Mouse (Mus musculus) layer of hippocampus, adult 11-12 months (tissue): Measurements from ENCODE around the gene Lrrc19.
A peak's percentile ranks its signal among the peaks of the same experiment; 100 is the strongest.
"Not testable (repeated sequence)": the region's sequence is repeated elsewhere in the genome, so short reads cannot be mapped to it uniquely, and the experiment has no call there.

ENCODE experiments used
- DNase-seq: peaks from one replicate; pipeline ENCODE4 v3.0.0; 2022; ENCODE audit warnings: low spot score

The Lrrc19 gene

GRCm38 (mm10) chr4:94649920-94650319, at the start of gene Lrrc19:
TSS of gene Lrrc19 (minus strand) at chr4:94650144.
- no peak for DNase-seq

DNA sequence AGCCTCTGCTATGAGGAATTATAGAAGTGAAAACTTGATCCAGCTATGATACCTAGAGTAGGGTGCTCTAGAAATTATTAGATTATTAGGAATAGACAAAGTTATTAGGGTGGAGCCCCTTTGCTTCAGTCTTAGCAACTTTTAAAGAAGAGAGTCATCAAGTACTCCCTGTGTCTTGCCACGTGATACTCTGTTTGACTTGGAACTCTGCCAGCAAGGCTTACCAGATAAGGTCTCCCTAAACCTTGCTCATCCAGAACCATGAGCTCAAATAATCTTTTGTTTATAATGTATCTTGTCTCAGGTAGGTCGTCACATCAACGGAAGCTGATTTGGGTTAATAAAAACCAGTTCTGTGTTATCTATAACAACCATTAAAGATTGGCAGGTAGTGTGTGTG, 46.4 kb upstream of the Lrrc19 start:
- DNase-seq: no peak

DNA sequence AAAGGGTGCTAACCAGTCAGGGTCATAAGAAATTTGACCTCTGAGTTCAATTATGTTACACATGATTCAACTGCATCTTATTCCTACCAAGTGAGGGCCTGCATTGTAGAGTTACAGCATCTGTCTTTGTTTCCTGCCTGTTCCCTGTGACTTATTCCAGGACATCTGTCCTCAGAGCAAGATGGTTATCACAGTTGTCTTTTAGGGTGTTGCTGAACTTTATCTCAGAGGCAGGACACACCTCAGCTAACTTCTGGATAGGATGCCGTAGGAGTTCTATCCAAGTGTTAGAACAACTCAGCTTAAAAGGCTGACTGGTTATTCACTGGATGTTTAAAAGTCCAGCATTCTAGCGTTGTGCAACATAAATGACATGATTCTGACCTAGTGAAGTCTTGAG, 42.2 kb upstream of the Lrrc19 start:
- DNase-seq: no peak

DNA sequence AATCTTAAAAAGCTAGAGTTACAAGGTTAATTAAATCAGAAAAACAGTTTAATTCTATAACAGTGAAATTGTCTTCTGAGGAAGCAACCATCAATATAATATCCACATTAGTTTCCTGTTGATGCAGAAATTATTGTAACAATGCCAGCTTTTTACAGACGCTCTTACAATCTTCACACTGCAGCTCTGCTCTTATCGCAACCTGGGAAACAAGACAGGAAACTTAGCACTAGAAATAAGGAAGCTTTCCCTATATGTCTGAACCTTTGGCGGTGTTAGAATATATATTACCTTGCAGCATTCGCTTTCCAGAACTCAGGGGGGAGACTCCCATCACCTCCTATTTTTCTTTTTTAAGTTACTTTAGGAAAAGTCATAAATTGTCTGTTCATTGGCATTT, 41.1 kb upstream of the Lrrc19 start:
- no peak for DNase-seq

- not testable (repeated sequence) for DNase-seq
These were observed 39.9 kb upstream of the Lrrc19 start for GRCm38 (mm10) chr4:94689804-94690203.

GRCm38 (mm10) chr4:94683305-94683704, 33.4 kb upstream of the Lrrc19 start:
- DNase-seq: no peak

GRCm38 (mm10) chr4:94682029-94682428, 32.1 kb upstream of the Lrrc19 start:
- no peak for DNase-seq

- DNase-seq: no peak
These were observed 31.2 kb upstream of the Lrrc19 start for GRCm38 (mm10) chr4:94681181-94681580.

GRCm38 (mm10) chr4:94680662-94681061, 30.7 kb upstream of the Lrrc19 start:
- no peak for DNase-seq

GRCm38 (mm10) chr4:94669718-94670117, 19.8 kb upstream of the Lrrc19 start:
- DNase-seq: peak; percentile 5

DNA sequence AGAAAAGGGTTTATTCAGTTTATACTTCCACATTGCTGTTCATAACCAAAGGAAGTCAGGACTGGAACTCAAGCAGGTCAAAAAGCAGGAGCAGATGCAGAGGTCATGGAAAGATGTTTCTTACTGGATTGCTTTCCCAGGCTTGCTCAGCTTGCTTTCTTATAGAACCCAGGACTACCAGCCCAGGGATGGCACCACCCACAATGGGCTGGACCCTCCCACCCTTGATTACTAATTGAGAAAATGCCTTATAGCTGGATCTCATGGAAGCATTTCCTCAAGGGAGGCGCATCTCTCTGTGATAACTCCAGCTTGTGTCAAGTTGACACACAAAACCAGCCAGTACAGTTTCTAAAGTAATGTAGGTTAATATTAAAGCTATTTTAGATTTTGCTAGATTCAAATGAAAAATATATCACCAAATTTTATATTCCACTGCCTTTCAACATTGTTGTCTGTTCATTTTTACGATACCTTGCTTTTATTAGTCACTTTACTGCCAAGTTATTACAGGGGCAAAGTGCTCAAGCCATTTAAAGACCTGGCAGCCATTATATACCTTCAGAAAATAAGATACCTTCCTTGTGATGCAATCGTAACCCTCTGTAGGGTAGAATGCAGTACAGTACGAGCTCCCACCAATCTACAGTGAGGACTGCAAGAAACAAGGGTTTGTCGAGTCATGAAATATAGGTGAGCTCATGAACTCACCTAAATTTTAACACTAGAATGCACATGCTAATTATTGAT, 657 bp upstream of the Lrrc19 start:
- not testable (repeated sequence) for DNase-seq

GRCm38 (mm10) chr4:94643141-94643540, 6.8 kb downstream of the Lrrc19 start:
- peak; percentile 12 for DNase-seq

GRCm38 (mm10) chr4:94620077-94620476, 29.9 kb downstream of the Lrrc19 start:
- DNase-seq: no peak

- no peak for DNase-seq
These were observed 35.3 kb downstream of the Lrrc19 start for GRCm38 (mm10) chr4:94614627-94615006.

DNA sequence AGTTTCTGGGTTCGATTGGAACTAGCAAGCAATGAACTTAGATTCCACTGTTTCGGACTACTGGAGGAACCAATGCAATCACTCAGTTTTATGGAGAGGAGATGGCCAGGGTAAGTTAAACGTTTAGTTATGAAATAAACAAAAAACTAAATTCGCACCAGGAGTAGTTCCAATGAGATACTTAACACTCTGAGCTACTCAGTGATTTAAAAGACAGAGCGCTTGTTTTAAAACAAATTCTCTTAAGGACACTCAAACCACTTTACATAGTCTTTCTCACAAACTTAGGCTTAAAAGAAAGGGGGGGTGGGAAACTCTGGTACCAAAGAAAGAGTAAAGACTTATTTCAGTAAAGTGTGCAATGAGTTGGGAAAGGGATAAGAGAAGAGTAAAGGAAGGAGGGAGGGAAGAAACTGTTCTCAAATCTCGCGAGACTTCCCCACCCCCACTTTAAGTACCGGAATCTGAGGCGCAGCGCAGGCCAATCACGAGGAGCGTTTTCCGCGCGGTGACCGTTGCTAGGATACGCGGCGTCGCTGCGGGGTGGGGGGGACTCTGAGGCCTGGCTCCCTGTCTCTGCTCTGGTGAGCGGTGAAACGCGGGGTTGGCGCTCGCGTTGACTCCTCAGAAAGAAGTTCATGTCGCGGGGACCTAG, 35.8 kb downstream of the Lrrc19 start, which contains the start of gene Ift74:
TSS of gene Ift74 (plus strand) at position 520 of the 655 bp plus-strand sequence.
- peak; percentile 95 for DNase-seq

DNA sequence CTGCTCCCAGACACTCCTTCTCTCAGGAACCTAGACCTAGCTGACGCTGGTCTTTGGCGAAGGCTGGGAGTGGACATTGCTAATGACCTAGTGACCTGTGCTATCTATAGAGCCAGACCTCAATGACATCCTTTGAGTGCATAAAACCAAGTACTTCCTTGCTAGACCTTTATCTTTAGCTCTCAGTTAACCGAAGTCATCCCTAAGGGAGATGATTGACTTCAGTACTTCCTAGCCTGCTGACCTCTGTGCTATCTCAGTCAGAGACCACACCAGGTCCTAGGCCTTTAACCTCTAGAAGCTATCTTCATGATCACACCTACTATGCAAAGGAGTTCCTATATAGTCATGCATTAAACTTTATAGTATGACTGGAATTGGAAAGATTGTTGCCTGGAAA, 39.6 kb downstream of the Lrrc19 start:
- no peak for DNase-seq

GRCm38 (mm10) chr4:94605591-94605990, 44.4 kb downstream of the Lrrc19 start:
- DNase-seq: no peak

DNA sequence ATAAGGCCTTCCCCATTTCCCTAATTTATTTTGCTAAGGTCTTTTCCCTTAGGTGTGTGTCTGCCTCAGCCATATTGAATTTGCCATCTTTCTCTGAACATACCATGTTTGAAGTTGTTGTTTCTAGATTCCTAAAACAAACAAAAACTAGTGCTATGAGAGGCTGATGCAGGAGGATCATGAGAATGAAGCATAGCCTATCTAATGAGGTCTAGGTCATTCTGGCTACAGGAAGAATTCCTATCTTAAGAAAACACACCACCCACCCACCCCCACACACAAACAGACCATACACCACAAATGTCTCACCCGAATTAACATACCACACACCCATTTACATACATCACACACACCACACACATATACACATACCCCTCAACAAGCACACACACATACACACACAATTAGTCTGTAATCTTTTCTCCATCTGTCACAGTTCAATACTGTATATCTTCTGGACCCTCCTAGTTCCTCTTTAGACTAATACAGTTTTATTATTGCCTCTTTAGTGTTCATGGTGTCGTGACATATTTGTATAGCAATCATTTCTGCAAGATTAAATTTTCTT, 45.4 kb downstream of the Lrrc19 start:
- DNase-seq: no peak

GRCm38 (mm10) chr4:94603031-94603629, 46.8 kb downstream of the Lrrc19 start, which contains the start of gene Plaa:
TSS of gene Plaa (minus strand) at chr4:94603244.
- DNase-seq: peak; percentile 94

DNA sequence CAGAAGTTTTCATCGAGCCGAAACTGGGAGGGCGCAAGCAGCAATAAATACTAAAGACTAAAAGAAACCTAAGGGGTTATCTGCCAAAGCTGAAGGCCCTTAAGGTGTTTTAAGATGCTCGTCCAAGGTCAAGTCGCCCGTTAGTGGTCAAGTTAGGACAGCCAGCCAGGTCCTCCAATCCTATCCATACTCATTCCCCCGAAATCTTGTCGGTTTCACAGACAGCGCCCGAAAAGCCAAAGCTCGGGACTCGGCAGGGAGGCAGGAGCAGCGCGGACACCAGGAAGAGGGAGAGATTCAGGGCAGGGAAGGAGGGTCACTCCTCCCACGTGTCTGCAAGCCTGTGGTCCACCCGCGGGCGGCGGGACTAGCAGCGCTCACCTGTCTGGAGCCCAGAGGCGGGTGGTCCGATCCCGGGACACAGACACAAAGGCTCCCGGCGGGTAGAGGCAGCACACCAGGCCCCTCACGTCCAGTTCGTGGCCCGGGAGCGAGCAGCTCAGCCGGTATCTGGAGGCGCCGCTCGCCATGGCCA, 47.4 kb downstream of the Lrrc19 start:
- no peak for DNase-seq

- DNase-seq: no peak
These were observed 48.5 kb downstream of the Lrrc19 start for GRCm38 (mm10) chr4:94601395-94601794.

DNA sequence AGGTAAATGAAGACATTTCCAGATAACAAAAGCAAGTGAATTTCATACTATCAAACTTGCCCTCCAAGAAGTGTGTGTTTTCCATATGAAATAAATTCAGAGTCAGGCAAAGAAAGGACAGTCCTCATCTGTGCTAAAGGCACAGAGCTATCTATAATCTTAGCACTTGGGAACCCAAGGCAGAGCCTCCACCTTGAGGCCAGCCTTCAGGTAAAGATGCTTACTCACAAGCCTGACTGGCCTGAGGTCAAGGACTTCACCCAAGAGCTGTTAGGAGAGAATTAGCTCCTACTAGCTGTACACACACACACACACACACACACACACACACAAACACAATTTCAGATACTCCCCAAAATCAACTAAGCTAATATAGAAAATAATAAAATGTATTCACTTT, 57.2 kb downstream of the Lrrc19 start:
- no peak for DNase-seq
